Mouse (Mus musculus) cortical plate, adult 2 months (tissue): ENCODE measurements around the gene Asb3. TPM values are rescaled to one million over a fixed set of nuclear protein-coding genes. Genes with fewer than 3 reads are reported as not detected.

ENCODE experiments used
- H3K27ac ChIP-seq: fragments of 200-500 bp; 2 replicates; pipeline ENCODE4 v1.5.1; 2012; ENCODE audit warnings: low read length, control low read depth, inconsistent platforms; ENCODE audit not compliant: insufficient read depth
- H3K4me1 ChIP-seq: fragments of 200-500 bp; 2 replicates; pipeline ENCODE4 v1.6.1; 2011; ENCODE audit warnings: low read length; ENCODE audit not compliant: control insufficient read depth, insufficient read depth
- H3K4me3 ChIP-seq: fragments of 200-500 bp; 2 replicates; pipeline ENCODE4 v1.5.1; 2011; ENCODE audit warnings: mild to moderate bottlenecking, low read length, control low read depth; ENCODE audit not compliant: insufficient read depth
- CTCF ChIP-seq: fragments of 200-500 bp; IDR thresholded peaks from 2 replicates; pipeline ENCODE4 v1.5.1; 2011; ENCODE audit warnings: mild to moderate bottlenecking, control low read depth, low read length; ENCODE audit not compliant: insufficient read depth; ENCODE audit errors: extremely low read depth
- POLR2A ChIP-seq: fragments of 200-500 bp; IDR thresholded peaks from 2 replicates; pipeline ENCODE4 v1.6.1; 2011; ENCODE audit warnings: mild to moderate bottlenecking, low read length, control low read depth; ENCODE audit not compliant: insufficient read depth; ENCODE audit errors: extremely low read depth
- polyA plus RNA-seq: library from polyadenylated mRNA; depleted of rRNA; stranded (reverse); fragments of >200 nt; gene quantifications from 2 replicates; pipeline ENCODE4 v1.2.3, GENCODE M21; 2012; rRNA removed

Gene Asb3
- polyA plus RNA-seq, result 9.0 and 10.3 TPM in 2 replicates

- no peaks in the 10 kb centered on the region; the same call in 1 of the 2 replicates for H3K4me1 ChIP-seq
- no peak for TF ChIP-seq CTCF
- TF ChIP-seq POLR2A, result peak; percentile 50; the same call in 1 of the 2 replicates
- peak within 1 kb of the TSS; percentile 49 for H3K27ac ChIP-seq
- H3K4me3 ChIP-seq, result peak within 1 kb of the TSS; percentile 72
Observed at GRCm38 (mm10) chr11:30885171-30885871, at the start of gene Asb3, which contains the start of gene Gpr75. Gene Asb3, plus strand, starts transcription at chr11:30885416. Gene Gpr75, plus strand, starts transcription at chr11:30885358.

GRCm38 (mm10) chr11:30838793-30839192 is 46.4 kb upstream of the Asb3 start:
- TF ChIP-seq POLR2A, result no peak
- TF ChIP-seq CTCF, result no peak

GRCm38 (mm10) chr11:30844355-30844754 is 40.9 kb upstream of the Asb3 start:
- TF ChIP-seq POLR2A (no peak), CTCF (no peak)
- Histone ChIP-seq H3K27ac (no peak overlapping the region), H3K4me1 (no peaks in the 10 kb centered on the region), H3K4me3 (no peak overlapping the region)

More at GRCm38 (mm10) chr11:30838793-30839192, 46.4 kb upstream of the Asb3 start:
- Histone ChIP-seq H3K4me1 (no peaks in the 10 kb centered on the region), H3K4me3 (no peak overlapping the region), H3K27ac (no peak overlapping the region)

GRCm38 (mm10) chr11:30872425-30872824 is 12.8 kb upstream of the Asb3 start:
- H3K27ac ChIP-seq, result no peak overlapping the region
- TF ChIP-seq POLR2A (no peak), CTCF (no peak)
- no peaks in the 10 kb centered on the region for H3K4me1 ChIP-seq
- H3K4me3 ChIP-seq, result no peak overlapping the region

- Histone ChIP-seq H3K4me3 (no peak overlapping the region), H3K27ac (no peak overlapping the region), H3K4me1 (no peaks in the 10 kb centered on the region; the same call in 1 of the 2 replicates)
- TF ChIP-seq CTCF (no peak), POLR2A (no peak)
Observed at GRCm38 (mm10) chr11:30888153-30888552, 2.9 kb downstream of the Asb3 start.

- Histone ChIP-seq H3K4me3 (no peak overlapping the region), H3K4me1 (no peaks in the 10 kb centered on the region), H3K27ac (no peak overlapping the region)
- TF ChIP-seq CTCF (no peak), POLR2A (no peak)
Observed at GRCm38 (mm10) chr11:30896201-30896600, 11.0 kb downstream of the Asb3 start.

GRCm38 (mm10) chr11:30899312-30899711 is 14.1 kb downstream of the Asb3 start:
- Histone ChIP-seq H3K27ac (no peak overlapping the region), H3K4me1 (no peaks in the 10 kb centered on the region), H3K4me3 (no peak overlapping the region)
- no peak for TF ChIP-seq CTCF
- TF ChIP-seq POLR2A, result no peak

- no peak overlapping the region for H3K4me3 ChIP-seq
Observed at GRCm38 (mm10) chr11:30912311-30912710, 27.1 kb downstream of the Asb3 start.

GRCm38 (mm10) chr11:30920641-30921040 is 35.4 kb downstream of the Asb3 start:
- H3K27ac ChIP-seq, result no peak overlapping the region
- no peaks in the 10 kb centered on the region for H3K4me1 ChIP-seq
- TF ChIP-seq CTCF, result no peak
- TF ChIP-seq POLR2A, result no peak
- H3K4me3 ChIP-seq, result no peak overlapping the region

More at GRCm38 (mm10) chr11:30912311-30912710, 27.1 kb downstream of the Asb3 start:
- Histone ChIP-seq H3K4me1 (no peaks in the 10 kb centered on the region), H3K27ac (no peak overlapping the region)
- TF ChIP-seq CTCF (no peak), POLR2A (no peak)

- Histone ChIP-seq H3K4me1 (no peaks in the 10 kb centered on the region), H3K4me3 (no peak overlapping the region), H3K27ac (no peak overlapping the region)
- TF ChIP-seq CTCF (no peak), POLR2A (no peak)
Observed at GRCm38 (mm10) chr11:30923283-30923682, 38.1 kb downstream of the Asb3 start.

GRCm38 (mm10) chr11:30928079-30928478 is 42.9 kb downstream of the Asb3 start:
- TF ChIP-seq POLR2A, result no peak
- Histone ChIP-seq H3K27ac (no peak overlapping the region), H3K4me3 (no peak overlapping the region), H3K4me1 (no peaks in the 10 kb centered on the region)
